Mouse (Mus musculus): Measurements from ENCODE around the gene Dmap1.

DNA sequence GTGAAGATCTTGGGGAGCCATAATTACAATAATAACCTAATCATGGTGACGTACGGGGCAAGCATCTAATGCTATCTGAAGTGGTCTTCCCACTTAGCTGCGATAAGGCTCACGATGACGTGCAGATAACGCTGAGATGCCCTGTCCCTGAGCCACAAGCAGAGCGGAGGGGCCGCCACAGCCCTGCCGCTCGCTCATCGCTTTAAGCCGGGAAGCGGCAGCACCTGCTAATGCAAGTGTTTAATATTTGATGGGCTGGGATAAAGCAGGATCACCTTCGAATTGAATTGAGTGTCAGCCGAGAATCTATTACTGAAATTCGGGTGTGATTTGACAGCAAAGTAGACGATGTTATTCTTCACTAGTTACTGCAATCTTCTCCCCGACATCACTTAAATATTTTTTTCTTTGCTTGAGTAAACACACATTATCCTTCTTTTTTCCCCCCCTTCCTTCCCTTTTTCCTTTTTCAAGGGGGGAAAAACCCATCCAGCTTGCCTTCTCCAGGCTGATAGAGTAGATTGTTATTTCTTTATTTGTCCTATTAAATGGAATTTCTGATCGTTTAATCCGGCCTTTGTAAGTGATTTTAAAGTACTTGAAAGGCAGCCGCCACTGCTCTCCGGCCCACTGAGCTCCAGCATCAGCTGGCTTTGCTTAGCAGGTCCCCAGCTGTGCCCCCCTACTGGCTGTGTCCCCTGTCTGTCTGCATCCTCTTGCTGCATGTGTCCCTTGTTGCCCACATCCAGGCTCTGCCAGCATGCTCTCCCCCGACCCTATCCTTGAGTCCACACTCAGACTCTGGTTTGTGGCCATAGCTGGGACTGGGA is 34.9 kb downstream of the Dmap1 start:
- no peak for TF ChIP-seq CTCF (IDR thresholded peaks at IDR 0.05; ENCODE audit: borderline replicate concordance, insufficient read depth, low read length)
- TF ChIP-seq POLR2A (IDR thresholded peaks at IDR 0.05; ENCODE audit: low read depth, low read length): no peak

Measured in embryonic fibroblast, embryonic 13.5 days (primary cell).